Mouse (Mus musculus): ENCODE measurements around the gene Gfpt2. TPM values are rescaled to one million over a fixed set of nuclear protein-coding genes. Genes with fewer than 3 reads are reported as not detected.

The Gfpt2 gene
- total RNA-seq, 1 experiment: 28.0 TPM

DNA sequence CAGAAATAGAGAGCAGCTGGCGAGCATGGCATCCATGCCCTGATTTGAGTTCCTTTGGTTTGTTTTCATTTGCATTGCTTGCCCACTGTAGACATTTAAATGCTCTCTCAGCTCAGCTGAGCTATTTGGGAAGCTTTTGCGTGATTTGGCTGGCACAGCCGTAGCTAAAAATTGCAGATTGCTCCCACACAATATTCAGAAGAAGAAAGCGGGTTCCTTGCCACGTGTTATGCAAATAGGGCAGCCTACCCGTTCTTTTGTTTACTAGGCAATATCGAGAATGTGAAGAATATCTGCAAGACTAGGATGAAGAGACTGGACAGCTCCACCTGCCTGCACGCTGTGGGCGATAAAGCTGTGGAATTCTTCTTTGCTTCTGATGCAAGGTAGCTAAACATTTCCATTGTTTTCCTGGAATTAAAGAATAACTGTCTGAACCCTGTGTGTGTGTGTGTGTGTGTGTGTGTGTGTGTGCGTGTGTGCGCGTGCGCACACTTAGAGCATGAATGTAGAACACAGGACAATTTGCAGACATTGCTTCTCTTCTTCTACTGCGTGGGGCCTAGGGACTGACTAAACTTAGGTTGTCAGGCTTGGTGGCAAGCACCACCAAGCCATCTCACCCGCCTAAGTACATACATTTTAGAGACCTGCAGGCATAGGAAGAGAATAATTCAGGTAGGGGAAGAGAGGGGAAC lies 25.0 kb downstream of the Gfpt2 start:
- Histone ChIP-seq H3K9me3 (ENCODE audit: control insufficient read depth, insufficient read depth, low read depth, low read length) (no peaks in the 10 kb centered on the region), H3K27ac (ENCODE audit: insufficient read depth, low read depth, low read length, poor library complexity, severe bottlenecking) (no peak overlapping the region), H3K9ac (ENCODE audit: insufficient read depth, low read depth, low read length, poor library complexity, severe bottlenecking) (no peak overlapping the region), H3K4me1 (ENCODE audit: control insufficient read depth in 2 of 2, insufficient read depth in 2 of 2, low read length in 2 of 2, poor library complexity in 1 of 2) (peaks cover 0 to 4% of the 10 kb centered on the region in 2 experiments; a peak in 1 of 4 replicates), H3K4me3 (ENCODE audit: insufficient read depth in 1 of 2, low read depth in 1 of 2, low read length in 2 of 2, poor library complexity in 1 of 2, severe bottlenecking in 1 of 2) (no peak overlapping the region), H3K36me3 (ENCODE audit: control insufficient read depth, insufficient read depth, low read length, poor library complexity, severe bottlenecking) (peaks cover 39% of the 10 kb centered on the region)
- in situ Hi-C loops (cut with MboI; ENCODE audit: low sequenced_read_pairs in 2 of 2, unreplicated experiment in 2 of 2): no loop called here
- TF ChIP-seq ZNF384 (IDR thresholded peaks at IDR 0.05; ENCODE audit: low read depth, low read length) (no peak), MAFK (IDR thresholded peaks at IDR 0.05; ENCODE audit: insufficient read depth, low read depth, low read length) (no peak), CHD2 (IDR thresholded peaks at IDR 0.05; ENCODE audit: low read depth, low read length) (no peak), ZC3H11A (IDR thresholded peaks at IDR 0.05; ENCODE audit: borderline replicate concordance, low read depth, low read length) (no peak), HCFC1 (IDR thresholded peaks at IDR 0.05; ENCODE audit: borderline replicate concordance, insufficient read depth, low read length) (no peak)
- DNase-seq (ENCODE audit: low read depth, low spot score): no peak

DNA sequence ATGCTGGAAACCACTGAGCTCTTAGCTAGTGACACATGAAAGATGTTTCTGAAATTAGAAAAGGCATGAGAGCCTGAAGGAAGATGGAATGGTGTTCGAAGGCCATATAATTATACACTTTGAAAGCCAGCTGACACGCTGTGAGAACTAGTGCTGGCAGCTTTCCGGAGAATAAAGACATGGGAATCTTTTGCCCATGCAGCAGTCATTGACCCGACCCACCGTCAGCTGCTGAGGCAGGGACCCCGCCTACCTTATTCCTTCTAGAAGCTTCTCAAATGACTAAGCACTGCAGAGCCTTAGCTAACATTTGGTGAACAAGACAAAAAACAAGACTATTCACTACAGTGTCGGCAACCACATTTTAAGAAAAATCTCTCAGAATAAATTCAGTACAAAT lies 25.7 kb downstream of the Gfpt2 start:
- DNase-seq (ENCODE audit: low read depth, low spot score): no peak
- TF ChIP-seq ZC3H11A (IDR thresholded peaks at IDR 0.05; ENCODE audit: borderline replicate concordance, low read depth, low read length): no peak
- TF ChIP-seq MAFK (IDR thresholded peaks at IDR 0.05; ENCODE audit: insufficient read depth, low read depth, low read length): no peak
- TF ChIP-seq ZNF384 (IDR thresholded peaks at IDR 0.05; ENCODE audit: low read depth, low read length): no peak
- TF ChIP-seq HCFC1 (IDR thresholded peaks at IDR 0.05; ENCODE audit: borderline replicate concordance, insufficient read depth, low read length): no peak
- TF ChIP-seq CHD2 (IDR thresholded peaks at IDR 0.05; ENCODE audit: low read depth, low read length): no peak
- H3K36me3 ChIP-seq (ENCODE audit: control insufficient read depth, insufficient read depth, low read length, poor library complexity, severe bottlenecking): peaks cover 45% of the 10 kb centered on the region
- H3K4me1 ChIP-seq (ENCODE audit: control insufficient read depth in 2 of 2, insufficient read depth in 2 of 2, low read length in 2 of 2, poor library complexity in 1 of 2): peaks cover 0 to 4% of the 10 kb centered on the region in 2 experiments; a peak in 1 of 4 replicates
- in situ Hi-C loops (cut with MboI; ENCODE audit: low sequenced_read_pairs in 2 of 2, unreplicated experiment in 2 of 2): no loop called here
- H3K9ac ChIP-seq (ENCODE audit: insufficient read depth, low read depth, low read length, poor library complexity, severe bottlenecking): no peak overlapping the region
- no peak overlapping the region for H3K27ac ChIP-seq (ENCODE audit: insufficient read depth, low read depth, low read length, poor library complexity, severe bottlenecking)
- no peak overlapping the region for H3K4me3 ChIP-seq (ENCODE audit: insufficient read depth in 1 of 2, low read depth in 1 of 2, low read length in 2 of 2, poor library complexity in 1 of 2, severe bottlenecking in 1 of 2)
- H3K9me3 ChIP-seq (ENCODE audit: control insufficient read depth, insufficient read depth, low read depth, low read length): no peaks in the 10 kb centered on the region

DNA sequence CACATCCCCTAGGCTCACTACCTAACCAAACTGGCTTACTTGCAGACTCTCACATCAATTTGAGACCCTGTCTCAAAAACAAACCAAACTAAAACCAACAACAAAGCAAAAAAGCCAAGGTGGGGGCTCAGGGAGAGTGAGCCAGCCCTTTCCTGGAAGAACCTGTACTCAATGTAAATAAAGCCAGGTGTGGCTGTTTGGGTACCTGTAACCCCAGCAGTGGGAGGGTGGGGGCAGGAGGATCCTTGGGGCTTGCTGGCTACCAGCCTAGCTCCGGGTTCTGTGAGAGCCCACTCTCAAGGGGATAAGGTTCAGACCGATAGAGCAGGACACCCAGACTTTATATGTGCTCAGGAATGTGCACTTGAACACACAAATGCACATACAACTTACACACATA lies 26.9 kb downstream of the Gfpt2 start:
- no peak overlapping the region for H3K27ac ChIP-seq (ENCODE audit: insufficient read depth, low read depth, low read length, poor library complexity, severe bottlenecking)
- no peaks in the 10 kb centered on the region for H3K9me3 ChIP-seq (ENCODE audit: control insufficient read depth, insufficient read depth, low read depth, low read length)
- TF ChIP-seq HCFC1 (IDR thresholded peaks at IDR 0.05; ENCODE audit: borderline replicate concordance, insufficient read depth, low read length) (no peak), MAFK (IDR thresholded peaks at IDR 0.05; ENCODE audit: insufficient read depth, low read depth, low read length) (no peak), CHD2 (IDR thresholded peaks at IDR 0.05; ENCODE audit: low read depth, low read length) (no peak), ZC3H11A (IDR thresholded peaks at IDR 0.05; ENCODE audit: borderline replicate concordance, low read depth, low read length) (no peak), ZNF384 (IDR thresholded peaks at IDR 0.05; ENCODE audit: low read depth, low read length) (no peak)
- no peak overlapping the region for H3K9ac ChIP-seq (ENCODE audit: insufficient read depth, low read depth, low read length, poor library complexity, severe bottlenecking)
- peaks cover 0 to 4% of the 10 kb centered on the region in 2 experiments; a peak in 1 of 4 replicates for H3K4me1 ChIP-seq (ENCODE audit: control insufficient read depth in 2 of 2, insufficient read depth in 2 of 2, low read length in 2 of 2, poor library complexity in 1 of 2)
- peaks cover 41% of the 10 kb centered on the region for H3K36me3 ChIP-seq (ENCODE audit: control insufficient read depth, insufficient read depth, low read length, poor library complexity, severe bottlenecking)
- DNase-seq (ENCODE audit: low read depth, low spot score): no peak
- H3K4me3 ChIP-seq (ENCODE audit: insufficient read depth in 1 of 2, low read depth in 1 of 2, low read length in 2 of 2, poor library complexity in 1 of 2, severe bottlenecking in 1 of 2): no peak overlapping the region
- in situ Hi-C loops (cut with MboI; ENCODE audit: low sequenced_read_pairs in 2 of 2, unreplicated experiment in 2 of 2): no loop called here

DNA sequence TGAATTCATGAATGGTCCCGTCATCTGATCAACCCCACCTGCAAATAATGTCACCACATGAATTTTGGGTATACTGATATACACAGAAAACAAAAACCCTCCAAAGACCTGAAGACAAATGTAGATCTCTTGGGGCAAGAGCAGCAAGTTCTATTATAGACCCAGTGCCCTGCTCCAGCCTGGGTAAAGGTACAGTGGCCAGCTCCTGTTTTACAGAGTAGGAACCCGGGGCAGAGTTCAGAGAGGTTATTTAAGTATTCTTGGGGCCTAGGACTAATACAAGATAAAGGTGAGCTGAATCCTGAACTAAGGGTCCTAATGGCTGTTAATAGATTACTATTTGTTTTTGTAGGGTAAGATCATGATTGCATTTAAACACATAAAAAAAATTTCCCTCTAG lies 27.6 kb downstream of the Gfpt2 start:
- TF ChIP-seq HCFC1 (IDR thresholded peaks at IDR 0.05; ENCODE audit: borderline replicate concordance, insufficient read depth, low read length) (no peak), MAFK (IDR thresholded peaks at IDR 0.05; ENCODE audit: insufficient read depth, low read depth, low read length) (no peak), ZNF384 (IDR thresholded peaks at IDR 0.05; ENCODE audit: low read depth, low read length) (no peak), CHD2 (IDR thresholded peaks at IDR 0.05; ENCODE audit: low read depth, low read length) (no peak), ZC3H11A (IDR thresholded peaks at IDR 0.05; ENCODE audit: borderline replicate concordance, low read depth, low read length) (no peak)
- DNase-seq (ENCODE audit: low read depth, low spot score): no peak
- in situ Hi-C loops (cut with MboI; ENCODE audit: low sequenced_read_pairs in 2 of 2, unreplicated experiment in 2 of 2): no loop called here

More for the DNA sequence above, 27.6 kb downstream of the Gfpt2 start:
- Histone ChIP-seq H3K27ac (ENCODE audit: insufficient read depth, low read depth, low read length, poor library complexity, severe bottlenecking) (no peak overlapping the region), H3K4me1 (ENCODE audit: control insufficient read depth in 2 of 2, insufficient read depth in 2 of 2, low read length in 2 of 2, poor library complexity in 1 of 2) (peaks cover 0 to 4% of the 10 kb centered on the region in 2 experiments; a peak in 1 of 4 replicates), H3K9ac (ENCODE audit: insufficient read depth, low read depth, low read length, poor library complexity, severe bottlenecking) (no peak overlapping the region), H3K36me3 (ENCODE audit: control insufficient read depth, insufficient read depth, low read length, poor library complexity, severe bottlenecking) (peaks cover 43% of the 10 kb centered on the region), H3K9me3 (ENCODE audit: control insufficient read depth, insufficient read depth, low read depth, low read length) (no peaks in the 10 kb centered on the region), H3K4me3 (ENCODE audit: insufficient read depth in 1 of 2, low read depth in 1 of 2, low read length in 2 of 2, poor library complexity in 1 of 2, severe bottlenecking in 1 of 2) (no peak overlapping the region)
